Mouse (Mus musculus): Measurements from ENCODE around the gene Erich3.

DNA sequence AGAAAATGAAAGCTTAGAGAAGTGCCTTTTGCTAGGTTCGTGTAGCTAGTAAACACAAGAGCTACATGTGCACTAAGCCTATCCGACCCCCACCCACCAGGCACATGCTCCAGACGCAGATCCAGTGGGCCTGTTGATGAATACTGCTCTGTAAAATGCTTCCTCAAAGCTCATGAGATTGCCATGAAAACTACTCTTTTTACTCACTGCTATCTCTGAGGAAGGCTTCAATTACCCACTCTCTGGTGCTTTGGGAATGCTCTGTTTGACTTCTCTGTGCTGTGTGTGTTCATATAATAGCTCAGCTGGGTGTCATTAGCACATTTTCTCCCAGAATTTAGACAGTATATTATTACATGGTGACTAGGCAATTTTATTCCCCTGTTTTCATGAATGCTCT is 94.4 kb downstream of the Erich3 start:
- TF ChIP-seq CTCF (IDR thresholded peaks at IDR 0.05; ENCODE audit: borderline replicate concordance, control insufficient read depth, extremely low read depth, insufficient read depth, low read length, poor library complexity) (no peak), POLR2A (IDR thresholded peaks at IDR 0.05; ENCODE audit: control insufficient read depth, extremely low read depth, insufficient read depth, low read length, poor library complexity) (no peak)
